Mouse (Mus musculus): ENCODE measurements at regions not wholly inside any gene's neighbourhood (a gene's known extent, or its start where the extent isn't known, plus 50 kb on each side); places are given as distances from the start of the nearest gene placed in this dataset.
A peak's percentile ranks its signal among the peaks of the same experiment; 100 is the strongest.

- TF ChIP-seq CTCF (IDR thresholded peaks at IDR 0.05; ENCODE audit: borderline replicate concordance, insufficient read depth, low read depth, low read length) = no peak
- TF ChIP-seq POLR2A (IDR thresholded peaks at IDR 0.05; ENCODE audit: borderline replicate concordance, insufficient read depth, low read length) = no peak
- whole genome bisulfite sequencing = 96% methylated on average over 3 of the region's 3 CpGs
- DNase-seq = no peak
- H3K27ac ChIP-seq (ENCODE audit: insufficient read depth, low read length) = no peak overlapping the region
- H3K4me3 ChIP-seq (replicated peaks; ENCODE audit: insufficient read depth, low read depth, low read length) = no peak overlapping the region
- H3K27me3 ChIP-seq (ENCODE audit: control insufficient read depth, insufficient read depth, low read length) = no peaks in the 10 kb centered on the region
- H3K4me1 ChIP-seq (ENCODE audit: control insufficient read depth, insufficient read depth, low read length) = no peaks in the 10 kb centered on the region
Observed at GRCm38 (mm10) chr16:56392843-56393242, 84.8 kb upstream of the Abi3bp start.

- Histone ChIP-seq H3K4me1 (ENCODE audit: control insufficient read depth, insufficient read depth, low read length) (no peaks in the 10 kb centered on the region), H3K4me3 (replicated peaks; ENCODE audit: insufficient read depth, low read depth, low read length) (no peak overlapping the region), H3K27me3 (ENCODE audit: control insufficient read depth, insufficient read depth, low read length) (no peaks in the 10 kb centered on the region), H3K27ac (ENCODE audit: insufficient read depth, low read length) (no peak overlapping the region)
- no peak for DNase-seq
- TF ChIP-seq CTCF (IDR thresholded peaks at IDR 0.05; ENCODE audit: borderline replicate concordance, insufficient read depth, low read depth, low read length) (no peak), POLR2A (IDR thresholded peaks at IDR 0.05; ENCODE audit: borderline replicate concordance, insufficient read depth, low read length) (no peak)
- 17% methylated on average over 4 of the region's 4 CpGs for WGBS
Observed at GRCm38 (mm10) chr16:56396586-56396985, 81.1 kb upstream of the Abi3bp start.

GRCm38 (mm10) chr16:56399541-56399940 is 78.1 kb upstream of the Abi3bp start:
- Histone ChIP-seq H3K27ac (ENCODE audit: insufficient read depth, low read length) (no peak overlapping the region), H3K4me1 (ENCODE audit: control insufficient read depth, insufficient read depth, low read length) (no peaks in the 10 kb centered on the region), H3K27me3 (ENCODE audit: control insufficient read depth, insufficient read depth, low read length) (no peaks in the 10 kb centered on the region), H3K4me3 (replicated peaks; ENCODE audit: insufficient read depth, low read depth, low read length) (no peak overlapping the region)
- TF ChIP-seq CTCF (IDR thresholded peaks at IDR 0.05; ENCODE audit: borderline replicate concordance, insufficient read depth, low read depth, low read length) = no peak
- TF ChIP-seq POLR2A (IDR thresholded peaks at IDR 0.05; ENCODE audit: borderline replicate concordance, insufficient read depth, low read length) = no peak
- 96% methylated on average over 4 of the region's 4 CpGs for WGBS
- DNase-seq = no peak

- 10% methylated on average over 3 of the region's 3 CpGs for WGBS
- H3K27me3 ChIP-seq (ENCODE audit: control insufficient read depth, insufficient read depth, low read length) = no peaks in the 10 kb centered on the region
- H3K27ac ChIP-seq (ENCODE audit: insufficient read depth, low read length) = no peak overlapping the region
- no peak overlapping the region for H3K4me3 ChIP-seq (replicated peaks; ENCODE audit: insufficient read depth, low read depth, low read length)
- DNase-seq = peak; percentile 10 to 35
- H3K4me1 ChIP-seq (ENCODE audit: control insufficient read depth, insufficient read depth, low read length) = no peaks in the 10 kb centered on the region
- TF ChIP-seq POLR2A (IDR thresholded peaks at IDR 0.05; ENCODE audit: borderline replicate concordance, insufficient read depth, low read length) = no peak
- no peak for TF ChIP-seq CTCF (IDR thresholded peaks at IDR 0.05; ENCODE audit: borderline replicate concordance, insufficient read depth, low read depth, low read length)
Observed at GRCm38 (mm10) chr16:56423761-56424160, 53.9 kb upstream of the Abi3bp start.
